Mouse (Mus musculus): ENCODE data around the gene Hal.
"Not testable (repeated sequence)": the region's sequence is repeated elsewhere in the genome, so short reads cannot be mapped to it uniquely, and the experiment has no call there.

The Hal gene

GRCm38 (mm10) chr10:93517754-93518153 lies 29.2 kb downstream of the Hal start:
- no peak for DNase-seq

GRCm38 (mm10) chr10:93518186-93518585 lies 29.6 kb downstream of the Hal start:
- DNase-seq, result no peak

- DNase-seq, result no peak
Observed at GRCm38 (mm10) chr10:93518620-93519019, 30.1 kb downstream of the Hal start.

GRCm38 (mm10) chr10:93519159-93519558 lies 30.6 kb downstream of the Hal start:
- DNase-seq, result no peak

- DNase-seq, result no peak
Observed at GRCm38 (mm10) chr10:93519756-93520155, 31.2 kb downstream of the Hal start.

GRCm38 (mm10) chr10:93520994-93521393 lies 32.4 kb downstream of the Hal start:
- DNase-seq, result no peak

- DNase-seq, result no peak
Observed at GRCm38 (mm10) chr10:93525329-93525728, 36.8 kb downstream of the Hal start.

GRCm38 (mm10) chr10:93538287-93538686 lies 49.7 kb downstream of the Hal start:
- no peak for DNase-seq

- DNase-seq, result no peak
Observed at GRCm38 (mm10) chr10:93538818-93539217, 50.2 kb downstream of the Hal start.

- DNase-seq, result peak; percentile 62
Observed at GRCm38 (mm10) chr10:93539775-93540430, 51.3 kb downstream of the Hal start, which contains the start of gene Amdhd1. Amdhd1 (minus strand) TSS chr10:93540033.

- DNase-seq, result no peak
Observed at GRCm38 (mm10) chr10:93540431-93541210, 52.1 kb downstream of the Hal start, which contains the start of gene Ccdc38. Ccdc38 (plus strand) TSS chr10:93540632.

- no peak for DNase-seq
Observed at GRCm38 (mm10) chr10:93541585-93541984, 53.0 kb downstream of the Hal start.

GRCm38 (mm10) chr10:93542356-93542755 lies 53.8 kb downstream of the Hal start:
- DNase-seq, result no peak

- no peak for DNase-seq
Observed at GRCm38 (mm10) chr10:93543176-93543575, 54.6 kb downstream of the Hal start.

GRCm38 (mm10) chr10:93544172-93544571 lies 55.6 kb downstream of the Hal start:
- DNase-seq, result no peak

GRCm38 (mm10) chr10:93547741-93548270 lies 59.2 kb downstream of the Hal start:
- no peak for DNase-seq

GRCm38 (mm10) chr10:93548991-93549390 lies 60.4 kb downstream of the Hal start:
- peak; percentile 48 for DNase-seq

GRCm38 (mm10) chr10:93549821-93550220 lies 61.3 kb downstream of the Hal start:
- no peak for DNase-seq

GRCm38 (mm10) chr10:93552596-93552995 lies 64.0 kb downstream of the Hal start:
- DNase-seq, result no peak

- not testable (repeated sequence) for DNase-seq
Observed at GRCm38 (mm10) chr10:93557971-93558370, 69.4 kb downstream of the Hal start.

GRCm38 (mm10) chr10:93559786-93560185 lies 71.2 kb downstream of the Hal start:
- DNase-seq, result no peak

GRCm38 (mm10) chr10:93564518-93565090 lies 76.0 kb downstream of the Hal start:
- no peak for DNase-seq

GRCm38 (mm10) chr10:93567066-93567465 lies 78.5 kb downstream of the Hal start:
- DNase-seq, result no peak

Data from layer of hippocampus, adult 9-11 months (tissue).